Mouse (Mus musculus): ENCODE data around the gene H1fnt. TPM values are rescaled to one million over a fixed set of nuclear protein-coding genes. Genes with fewer than 3 reads are reported as not detected.

The H1fnt gene
- total and polyA plus RNA-seq, 3 experiments, result not detected

- no peak for TF ChIP-seq ZNF384 (IDR thresholded peaks at IDR 0.05; ENCODE audit: low read depth, low read length)
- no peak for TF ChIP-seq HCFC1 (IDR thresholded peaks at IDR 0.05; ENCODE audit: low read depth, low read length)
- TF ChIP-seq MXI1 (IDR thresholded peaks at IDR 0.05; ENCODE audit: low read depth, low read length), result no peak
- no peak for TF ChIP-seq JUND (conservative IDR thresholded peaks at IDR 0.05; ENCODE audit: low read depth, low read length)
- no peak for TF ChIP-seq ZMIZ1 (IDR thresholded peaks at IDR 0.05; ENCODE audit: low read depth, low read length)
- TF ChIP-seq USF1 (IDR thresholded peaks at IDR 0.05; ENCODE audit: low read depth, low read length), result no peak
- TF ChIP-seq MAFK (IDR thresholded peaks at IDR 0.05; ENCODE audit: insufficient replicate concordance, low read length), result no peak
- no peak for TF ChIP-seq GABPA (IDR thresholded peaks at IDR 0.05; ENCODE audit: insufficient replicate concordance, low read depth, low read length)
- TF ChIP-seq CHD2 (IDR thresholded peaks at IDR 0.05; ENCODE audit: low read length), result no peak
- TF ChIP-seq POLR2AphosphoS2 (IDR thresholded peaks at IDR 0.05; ENCODE audit: low read depth, low read length), result no peak
- TF ChIP-seq RAD21 (IDR thresholded peaks at IDR 0.05; ENCODE audit: low read depth, low read length), result no peak
- no peak for TF ChIP-seq CTCF (conservative IDR thresholded peaks at IDR 0.05 in 1 of 2, IDR thresholded peaks at IDR 0.05 in 1 of 2; ENCODE audit: low read depth in 2 of 2, low read length in 2 of 2)
- TF ChIP-seq ELF1 (IDR thresholded peaks at IDR 0.05; ENCODE audit: low read depth, low read length), result no peak
- TF ChIP-seq POLR2A (IDR thresholded peaks at IDR 0.05; ENCODE audit: low read depth, low read length), result no peak
- TF ChIP-seq TBP (conservative IDR thresholded peaks at IDR 0.05; ENCODE audit: low read depth, low read length), result no peak
- TF ChIP-seq PAX5 (IDR thresholded peaks at IDR 0.05; ENCODE audit: low read length), result no peak
- TF ChIP-seq ETS1 (conservative IDR thresholded peaks at IDR 0.05; ENCODE audit: low read depth, low read length), result no peak
- TF ChIP-seq MEF2A (IDR thresholded peaks at IDR 0.05; ENCODE audit: borderline replicate concordance, low read depth, low read length), result no peak
- no peak overlapping the region for H3K4me3 ChIP-seq (replicated peaks in 1 of 3; ENCODE audit: low read depth in 2 of 3, low read length in 2 of 3, poor library complexity in 1 of 3)
- H3K9me3 ChIP-seq (replicated peaks; ENCODE audit: low read length), result no peaks in the 10 kb centered on the region
- peaks cover 0 to 4% of the 10 kb centered on the region in 2 experiments; a peak in 1 of 4 replicates for H3K4me1 ChIP-seq (ENCODE audit: control insufficient read depth in 1 of 2, insufficient read depth in 2 of 2)
- H3K79me2 ChIP-seq (replicated peaks; ENCODE audit: control insufficient read depth, extremely low read depth, insufficient read depth, poor library complexity, severe bottlenecking), result no peaks in the 10 kb centered on the region
- no peaks in the 10 kb centered on the region for H3K36me3 ChIP-seq (replicated peaks in 1 of 2; ENCODE audit: control insufficient read depth in 1 of 2, insufficient read depth in 1 of 2, low read length in 1 of 2)
- H3K27me3 ChIP-seq (replicated peaks), result peaks cover 64% of the 10 kb centered on the region
- in situ Hi-C loops (cut with MboI; ENCODE audit: low pct_ligation_motif_present, low pct_unique_long_range_greater_than_20kb, low sequenced_read_pairs), result no loop called here
- dilution Hi-C loops (cut with MboI; ENCODE audit: extremely low pct_ligation_motif_present, extremely low pct_unique_long_range_greater_than_20kb, low sequenced_read_pairs), result no loop called here
- H3K27ac ChIP-seq (ENCODE audit: insufficient read depth, low read depth), result no peak overlapping the region
- DNase-seq (ENCODE audit: extremely low read depth), result no peak
- H3K9ac ChIP-seq (ENCODE audit: insufficient read depth, low read depth), result no peak overlapping the region
- no peak overlapping the region for H3K4me2 ChIP-seq (ENCODE audit: insufficient read depth, low read depth, poor library complexity, severe bottlenecking)
Measured at GRCm38 (mm10) chr15:98213336-98213870, 43.7 kb downstream of the H1fnt start.

DNA sequence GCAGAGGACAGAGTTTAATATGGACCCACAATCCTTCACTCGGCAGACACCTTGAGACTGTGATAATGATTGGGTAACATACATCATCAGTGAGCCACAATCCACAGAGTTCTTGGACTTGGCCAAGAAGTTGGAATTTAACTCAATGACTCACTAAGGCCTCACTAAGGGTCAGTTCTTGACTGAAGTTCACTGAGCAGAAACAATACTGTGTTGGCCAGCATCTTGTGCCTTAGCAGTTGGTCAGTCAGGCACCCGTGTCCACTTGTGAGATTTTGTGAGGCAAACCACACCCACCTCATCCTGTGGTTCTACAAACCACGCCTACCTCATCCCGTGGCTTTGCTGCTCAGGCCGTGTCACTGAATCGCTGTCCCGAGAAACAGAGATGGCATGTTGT lies 47.4 kb downstream of the H1fnt start:
- peaks cover 65% of the 10 kb centered on the region for H3K27me3 ChIP-seq (replicated peaks)
- no peak overlapping the region for H3K9ac ChIP-seq (ENCODE audit: insufficient read depth, low read depth)
- no peak overlapping the region for H3K27ac ChIP-seq (ENCODE audit: insufficient read depth, low read depth)
- dilution Hi-C loops (cut with MboI; ENCODE audit: extremely low pct_ligation_motif_present, extremely low pct_unique_long_range_greater_than_20kb, low sequenced_read_pairs) (no loop called here), in situ Hi-C loops (cut with MboI; ENCODE audit: low pct_ligation_motif_present, low pct_unique_long_range_greater_than_20kb, low sequenced_read_pairs) (no loop called here)
- no peak overlapping the region for H3K4me2 ChIP-seq (ENCODE audit: insufficient read depth, low read depth, poor library complexity, severe bottlenecking)
- H3K36me3 ChIP-seq (replicated peaks in 1 of 2; ENCODE audit: control insufficient read depth in 1 of 2, insufficient read depth in 1 of 2, low read length in 1 of 2), result no peaks in the 10 kb centered on the region
- peaks cover 2% of the 10 kb centered on the region for H3K9me3 ChIP-seq (replicated peaks; ENCODE audit: low read length)
- TF ChIP-seq GABPA (IDR thresholded peaks at IDR 0.05; ENCODE audit: insufficient replicate concordance, low read depth, low read length), result no peak
- H3K4me1 ChIP-seq (ENCODE audit: control insufficient read depth in 1 of 2, insufficient read depth in 2 of 2), result peaks cover 0 to 4% of the 10 kb centered on the region in 2 experiments; a peak in 1 of 4 replicates
- H3K79me2 ChIP-seq (replicated peaks; ENCODE audit: control insufficient read depth, extremely low read depth, insufficient read depth, poor library complexity, severe bottlenecking), result no peaks in the 10 kb centered on the region
- no peak overlapping the region for H3K4me3 ChIP-seq (replicated peaks in 1 of 3; ENCODE audit: low read depth in 2 of 3, low read length in 2 of 3, poor library complexity in 1 of 3)
- no peak for DNase-seq (ENCODE audit: extremely low read depth)

Other genes starting within 250 kb of the H1fnt start
- gene Pfkm, start 164.7 kb downstream of the H1fnt start, total RNA-seq (2012; rRNA removed), result 23.8 and 29.6 TPM in 2 replicates
- gene Pfkm, start 164.7 kb downstream of the H1fnt start, total RNA-seq (2014; rRNA removed), result 21.1 and 23.5 TPM in 2 replicates
- gene Pfkm, start 164.7 kb downstream of the H1fnt start, polyA plus RNA-seq (2012; ENCODE audit: insufficient read length, low read depth), result 37.9 and 39.2 TPM in 2 replicates
- gene Senp1, start 163.5 kb downstream of the H1fnt start, total RNA-seq (2012; rRNA removed), result 14.9 and 17.1 TPM in 2 replicates
- gene Senp1, start 163.5 kb downstream of the H1fnt start, total RNA-seq (2014; rRNA removed), result 21.7 and 23.3 TPM in 2 replicates
- gene Senp1, start 163.5 kb downstream of the H1fnt start, polyA plus RNA-seq (2012; ENCODE audit: insufficient read length, low read depth), result 32.3 and 38.5 TPM in 2 replicates
- 20.5 and 22.6 TPM in 2 replicates for gene Asb8, start 91.7 kb downstream of the H1fnt start, total RNA-seq (2012; rRNA removed)
- gene Asb8, start 91.7 kb downstream of the H1fnt start, total RNA-seq (2014; rRNA removed), result 31.1 and 32.5 TPM in 2 replicates
- gene Asb8, start 91.7 kb downstream of the H1fnt start, polyA plus RNA-seq (2012; ENCODE audit: insufficient read length, low read depth), result 24.7 and 27.7 TPM in 2 replicates
- gene Ccdc184, start 90.1 kb downstream of the H1fnt start, total RNA-seq (2012; rRNA removed), result 0.04 TPM in 1 of 2 replicates, not detected in the other
- gene Ccdc184, start 90.1 kb downstream of the H1fnt start, total RNA-seq (2014; rRNA removed), result not detected in 2 replicates
- 0.08 and 0.17 TPM in 2 replicates for gene Ccdc184, start 90.1 kb downstream of the H1fnt start, polyA plus RNA-seq (2012; ENCODE audit: insufficient read length, low read depth)
- gene Olfr288, start 61.8 kb downstream of the H1fnt start, total RNA-seq (2012; rRNA removed), result not detected in 2 replicates
- gene Olfr288, start 61.8 kb downstream of the H1fnt start, total RNA-seq (2014; rRNA removed), result not detected in 2 replicates
- not detected in 2 replicates for gene Olfr288, start 61.8 kb downstream of the H1fnt start, polyA plus RNA-seq (2012; ENCODE audit: insufficient read length, low read depth)
- gene Gm44579, start 36.3 kb downstream of the H1fnt start, total RNA-seq (2012; rRNA removed), result not detected in 2 replicates
- not detected in 2 replicates for gene Gm44579, start 36.3 kb downstream of the H1fnt start, total RNA-seq (2014; rRNA removed)
- not detected in 2 replicates for gene Gm44579, start 36.3 kb downstream of the H1fnt start, polyA plus RNA-seq (2012; ENCODE audit: insufficient read length, low read depth)
- not detected in 2 replicates for gene Olfr287, start 36.2 kb downstream of the H1fnt start, total RNA-seq (2012; rRNA removed)
- not detected in 2 replicates for gene Olfr287, start 36.2 kb downstream of the H1fnt start, total RNA-seq (2014; rRNA removed)
- gene Olfr287, start 36.2 kb downstream of the H1fnt start, polyA plus RNA-seq (2012; ENCODE audit: insufficient read length, low read depth), result not detected in 2 replicates
- 0.04 TPM in 1 of 2 replicates, not detected in the other for gene Olfr286, start 22.8 kb downstream of the H1fnt start, total RNA-seq (2012; rRNA removed)
- gene Olfr286, start 22.8 kb downstream of the H1fnt start, total RNA-seq (2014; rRNA removed), result not detected in 2 replicates
- not detected in 2 replicates for gene Olfr286, start 22.8 kb downstream of the H1fnt start, polyA plus RNA-seq (2012; ENCODE audit: insufficient read length, low read depth)
- 0.04 TPM in 1 of 2 replicates, not detected in the other for gene Zfp641, start 38.9 kb upstream of the H1fnt start, total RNA-seq (2012; rRNA removed)
- gene Zfp641, start 38.9 kb upstream of the H1fnt start, total RNA-seq (2014; rRNA removed), result not detected in 2 replicates
- gene Zfp641, start 38.9 kb upstream of the H1fnt start, polyA plus RNA-seq (2012; ENCODE audit: insufficient read length, low read depth), result not detected in 2 replicates
- not detected in 2 replicates for gene Olfr285, start 60.1 kb upstream of the H1fnt start, total RNA-seq (2012; rRNA removed)
- gene Olfr285, start 60.1 kb upstream of the H1fnt start, total RNA-seq (2014; rRNA removed), result not detected in 2 replicates
- not detected in 2 replicates for gene Olfr285, start 60.1 kb upstream of the H1fnt start, polyA plus RNA-seq (2012; ENCODE audit: insufficient read length, low read depth)
- gene Olfr284, start 83.7 kb upstream of the H1fnt start, total RNA-seq (2012; rRNA removed), result not detected in 2 replicates
- not detected in 2 replicates for gene Olfr284, start 83.7 kb upstream of the H1fnt start, total RNA-seq (2014; rRNA removed)
- gene Olfr284, start 83.7 kb upstream of the H1fnt start, polyA plus RNA-seq (2012; ENCODE audit: insufficient read length, low read depth), result not detected in 2 replicates
- not detected in 2 replicates for gene Olfr283, start 123.7 kb upstream of the H1fnt start, total RNA-seq (2012; rRNA removed)
- gene Olfr283, start 123.7 kb upstream of the H1fnt start, total RNA-seq (2014; rRNA removed), result not detected in 2 replicates
- not detected in 2 replicates for gene Olfr283, start 123.7 kb upstream of the H1fnt start, polyA plus RNA-seq (2012; ENCODE audit: insufficient read length, low read depth)
- gene Olfr282, start 173.9 kb upstream of the H1fnt start, total RNA-seq (2012; rRNA removed), result not detected in 2 replicates
- gene Olfr282, start 173.9 kb upstream of the H1fnt start, total RNA-seq (2014; rRNA removed), result not detected in 2 replicates
- gene Olfr282, start 173.9 kb upstream of the H1fnt start, polyA plus RNA-seq (2012; ENCODE audit: insufficient read length, low read depth), result not detected in 2 replicates
- not detected in 2 replicates for gene Olfr281, start 195.3 kb upstream of the H1fnt start, total RNA-seq (2012; rRNA removed)
- gene Olfr281, start 195.3 kb upstream of the H1fnt start, total RNA-seq (2014; rRNA removed), result not detected in 2 replicates
- gene Olfr281, start 195.3 kb upstream of the H1fnt start, polyA plus RNA-seq (2012; ENCODE audit: insufficient read length, low read depth), result not detected in 2 replicates
- gene OR5BS1P, start 212.6 kb upstream of the H1fnt start, total RNA-seq (2012; rRNA removed), result not detected in 2 replicates
- not detected in 2 replicates for gene OR5BS1P, start 212.6 kb upstream of the H1fnt start, total RNA-seq (2014; rRNA removed)
- not detected in 2 replicates for gene OR5BS1P, start 212.6 kb upstream of the H1fnt start, polyA plus RNA-seq (2012; ENCODE audit: insufficient read length, low read depth)
- gene Lalba, start 225.4 kb upstream of the H1fnt start, total RNA-seq (2012; rRNA removed), result not detected in 2 replicates
- gene Lalba, start 225.4 kb upstream of the H1fnt start, total RNA-seq (2014; rRNA removed), result not detected in 2 replicates
- not detected in 2 replicates for gene Lalba, start 225.4 kb upstream of the H1fnt start, polyA plus RNA-seq (2012; ENCODE audit: insufficient read length, low read depth)
- not detected in 2 replicates for gene Olfr279, start 235.1 kb upstream of the H1fnt start, total RNA-seq (2012; rRNA removed)
- gene Olfr279, start 235.1 kb upstream of the H1fnt start, total RNA-seq (2014; rRNA removed), result not detected in 2 replicates
- gene Olfr279, start 235.1 kb upstream of the H1fnt start, polyA plus RNA-seq (2012; ENCODE audit: insufficient read length, low read depth), result 0.07 TPM in 1 of 2 replicates, not detected in the other

All from CH12.LX (cell line).